7 mouse cellular contexts compared by ENCODE assay signal in the genomic region with DNA sequence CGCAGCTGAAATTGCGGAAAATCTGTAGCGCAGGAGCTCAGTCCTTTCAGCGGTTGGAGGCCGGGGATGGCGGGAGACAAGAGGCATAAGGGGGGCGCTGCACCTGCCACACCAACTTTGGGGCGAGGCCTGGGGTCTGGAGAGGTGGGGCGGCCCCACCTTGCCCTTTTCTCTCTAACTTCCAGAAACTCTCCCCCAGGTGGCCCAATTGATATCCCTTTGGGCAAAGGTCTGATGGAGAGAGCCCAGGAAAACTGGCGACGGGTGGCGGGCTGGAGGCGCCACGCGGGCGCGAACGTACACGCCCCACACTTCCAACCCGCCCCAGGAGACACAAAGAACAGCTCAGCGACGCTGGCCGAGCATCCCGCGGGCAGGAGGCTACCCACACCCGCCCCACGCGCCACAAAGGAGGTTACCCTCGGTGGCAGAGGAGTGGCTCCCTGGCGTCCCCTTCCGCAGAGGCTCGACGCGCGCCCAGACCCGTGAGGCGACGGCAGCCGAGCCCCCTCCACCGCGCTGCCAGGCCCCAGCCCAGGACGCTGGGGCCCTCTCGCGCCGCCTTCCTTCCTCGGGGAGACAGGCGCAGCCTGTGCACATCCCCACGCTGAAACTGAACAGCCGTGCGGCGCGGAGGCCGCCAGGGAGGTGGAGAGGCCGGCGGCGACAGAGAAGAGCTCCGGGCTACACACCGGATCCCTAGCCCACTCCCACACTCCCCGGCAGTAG. TPM values are rescaled to one million over a fixed set of nuclear protein-coding genes. Genes with fewer than 3 reads are reported as not detected.
A peak's percentile ranks its signal among the peaks of the same experiment; 100 is the strongest.
DNase-seq lines count a peak whose midpoint lies in the region; ATAC-seq and TF ChIP-seq lines count a peak whose summit lies in the region.

No protein-coding gene starts in this region.

- H3K4me2 ChIP-seq in heart, embryonic 11.5 days: peak overlapping the region; percentile 75
- H3K4me2 ChIP-seq in kidney, embryonic 16.5 days (replicated peaks; ENCODE audit: low read depth, low read length): peak overlapping the region; percentile 81

- no peaks in the 10 kb centered on the region for H3K9me3 ChIP-seq in heart, embryonic 11.5 days (replicated peaks; ENCODE audit: control insufficient read depth, low read length)
- H3K9me3 ChIP-seq in kidney, embryonic 16.5 days (ENCODE audit: low read length): no peaks in the 10 kb centered on the region
- no peaks in the 10 kb centered on the region for H3K9me3 ChIP-seq in megakaryocyte, embryonic 14.5 days

- no peaks in the 10 kb centered on the region for H3K27me3 ChIP-seq in cerebellum, adult 2 months (ENCODE audit: control insufficient read depth, insufficient read depth, low read length)
- peaks cover 23% of the 10 kb centered on the region for H3K27me3 ChIP-seq in heart, embryonic 11.5 days (ENCODE audit: control insufficient read depth, insufficient read depth, low read length)
- H3K27me3 ChIP-seq in kidney, embryonic 16.5 days (ENCODE audit: insufficient read depth, low read length): peaks cover 28% of the 10 kb centered on the region
- peaks cover 29% of the 10 kb centered on the region for H3K27me3 ChIP-seq in megakaryocyte, embryonic 14.5 days (replicated peaks)

- H3K4me1 ChIP-seq in cerebellum, adult 2 months (ENCODE audit: control insufficient read depth, insufficient read depth, low read length): 0 out of 2 replicates have a peak, but pooled peaks cover 7% of the 10 kb centered on the region
- peaks cover 23% of the 10 kb centered on the region for H3K4me1 ChIP-seq in heart, embryonic 11.5 days (ENCODE audit: control insufficient read depth, insufficient read depth, low read length)
- peaks cover 26% of the 10 kb centered on the region for H3K4me1 ChIP-seq in kidney, embryonic 16.5 days (ENCODE audit: insufficient read depth, low read length)
- H3K4me1 ChIP-seq in megakaryocyte, embryonic 14.5 days: peaks cover 50% of the 10 kb centered on the region

- under 1% methylated on average over 59 of the region's 59 CpGs for WGBS in cerebellum, adult 2 months
- WGBS in heart, embryonic 11.5 days (ENCODE audit: insufficient replicate concordance): 6% methylated on average over 58 of the region's 59 CpGs
- WGBS in kidney, embryonic 16.5 days: 3% methylated on average over 52 of the region's 59 CpGs

- peak; percentile 34 for DNase-seq in right cerebral cortex, adult 18-20 months
- no peak for DNase-seq in right cerebral cortex, postnatal 36 days (ENCODE audit: low spot score in 2 of 2)
- DNase-seq in cerebellum, adult 2 months: peak; percentile 33 to 57
- DNase-seq in spleen, postnatal 10 days (ENCODE audit: low spot score in 2 of 2): peak; percentile 29 to 33

- no peak for TF ChIP-seq POLR2A in cerebellum, adult 2 months (IDR thresholded peaks at IDR 0.05; ENCODE audit: borderline replicate concordance, insufficient read depth, low read length)

- no peaks in the 10 kb centered on the region for H3K36me3 ChIP-seq in heart, embryonic 11.5 days (ENCODE audit: control insufficient read depth, insufficient read depth, low read length)
- 0 out of 2 replicates have a peak, but pooled peaks cover 4% of the 10 kb centered on the region for H3K36me3 ChIP-seq in kidney, embryonic 16.5 days (ENCODE audit: insufficient read depth, low read length)
- peaks cover 33% of the 10 kb centered on the region for H3K36me3 ChIP-seq in megakaryocyte, embryonic 14.5 days (replicated peaks; ENCODE audit: low read length)

- no peak overlapping the region for H3K27ac ChIP-seq in cerebellum, adult 2 months (ENCODE audit: insufficient read depth, low read length)
- 0 out of 2 replicates have a peak overlapping the region, but pooled peaks have one; percentile 35 for H3K27ac ChIP-seq in heart, embryonic 11.5 days (ENCODE audit: low read depth, low read length)
- H3K27ac ChIP-seq in kidney, embryonic 16.5 days (ENCODE audit: low read length): peak overlapping the region; percentile 61; the same call in 1 of the 2 replicates

- peak overlapping the region; percentile 77 for H3K9ac ChIP-seq in heart, embryonic 11.5 days (ENCODE audit: low read depth, low read length)
- H3K9ac ChIP-seq in kidney, embryonic 16.5 days (replicated peaks; ENCODE audit: low read length): peak overlapping the region; percentile 63

- ATAC-seq in heart, embryonic 11.5 days (replicated peaks; ENCODE audit: insufficient number of reproducible peaks, low FRiP score, low TSS enrichment): no peak
- peak; percentile 31 for ATAC-seq in kidney, embryonic 16.5 days (ENCODE audit: low FRiP score, low TSS enrichment)

- H3K4me3 ChIP-seq in cerebellum, adult 2 months (replicated peaks; ENCODE audit: insufficient read depth, low read depth, low read length): peak overlapping the region; percentile 58
- H3K4me3 ChIP-seq in heart, embryonic 11.5 days (ENCODE audit: low read depth, low read length): peak overlapping the region; percentile 48
- peak overlapping the region; percentile 49 for H3K4me3 ChIP-seq in kidney, embryonic 16.5 days (ENCODE audit: low read length)
- peak overlapping the region; percentile 92 for H3K4me3 ChIP-seq in megakaryocyte, embryonic 14.5 days (replicated peaks)

- TF ChIP-seq CTCF in cerebellum, adult 2 months (IDR thresholded peaks at IDR 0.05; ENCODE audit: borderline replicate concordance, insufficient read depth, low read depth, low read length): no peak

RNA-seq across cellular contexts. Expression of gene Kdm2b, which starts 37.5 kb away (rescaled TPM):
- polyA plus RNA-seq in cerebellum, adult 2 months (2012; rRNA removed): 27.5 and 29.4 TPM in 2 replicates
- polyA plus RNA-seq in heart, embryonic 11.5 days (2014; fragmentation: Nextera tagmentation; extraction: Ambion mirVana): 26.5 and 28.8 TPM in 2 replicates
- polyA plus RNA-seq in kidney, embryonic 16.5 days (2015; fragmentation: Nextera tagmentation; extraction: Ambion mirVana): 92.2 and 95.6 TPM in 2 replicates
- 19.1 and 24.4 TPM in 2 replicates for polyA plus RNA-seq in megakaryocyte, embryonic 14.5 days (2012; ENCODE audit: insufficient read depth, low replicate concordance)

Comparison
In these comparisons a context has a peak if more than half of its experiments do, and no peak if none do; other contexts are left out.
1. DNase-seq: peak in right cerebral cortex, adult 18-20 months (single experiment), cerebellum, adult 2 months (2 of 2) and spleen, postnatal 10 days (2 of 2); none in right cerebral cortex, postnatal 36 days (0 of 2).
2. Peak in every context shown above with its lines, with median percentiles within 50 percentile points of each other: H3K4me3 ChIP-seq.